Mouse (Mus musculus): Measurements from ENCODE around the gene Fam160a1. TPM values are rescaled to one million over a fixed set of nuclear protein-coding genes. Genes with fewer than 3 reads are reported as not detected.

Fam160a1 gene
- polyA plus RNA-seq, 1 experiment from 2014 or later = 5.1 TPM

DNA sequence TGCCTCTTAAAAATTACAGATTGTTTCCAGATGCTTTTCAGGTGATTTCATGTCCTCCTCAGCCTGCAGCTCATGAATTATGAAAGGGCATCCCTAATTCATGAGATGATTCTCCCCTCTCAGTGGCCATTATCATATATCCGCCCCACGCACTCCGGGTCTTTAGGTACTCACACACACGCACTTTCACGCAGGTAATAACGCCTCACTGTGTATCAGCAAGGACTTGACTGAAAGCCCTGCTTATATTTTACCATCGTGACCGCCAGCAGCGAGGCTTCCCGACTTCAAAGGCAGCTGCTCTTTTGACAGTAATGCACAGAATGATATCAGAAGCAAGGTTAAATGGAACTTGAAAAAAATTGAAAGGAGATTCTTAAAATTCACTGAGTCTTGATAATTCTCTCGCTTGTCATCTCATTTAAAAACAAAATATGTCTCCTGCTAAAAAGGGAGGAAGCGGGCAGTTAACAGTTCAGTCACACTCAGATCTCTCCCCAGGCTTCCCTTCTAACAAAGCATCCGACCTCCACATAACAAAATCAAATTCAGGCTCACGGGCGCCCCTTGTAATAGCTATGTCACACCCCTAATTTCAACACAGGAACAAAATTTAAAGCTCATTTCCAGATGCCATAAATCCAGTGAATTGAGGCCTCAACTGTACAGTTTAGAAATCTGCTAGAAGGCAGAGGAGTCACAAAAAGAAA lies 3.9 kb upstream of the Fam160a1 start:
- no peak overlapping the region for H3K4me2 ChIP-seq
- no peak for ATAC-seq (replicated peaks; ENCODE audit: low FRiP score)
- no peak overlapping the region for H3K4me3 ChIP-seq (replicated peaks)
- H3K27ac ChIP-seq = no peak overlapping the region
- no peaks in the 10 kb centered on the region for H3K9me3 ChIP-seq (replicated peaks)
- H3K4me1 ChIP-seq = peaks cover 5% of the 10 kb centered on the region; the same call in 1 of the 2 replicates
- no peak overlapping the region for H3K9ac ChIP-seq
- H3K36me3 ChIP-seq = no peaks in the 10 kb centered on the region
- 57% methylated on average over 15 of the region's 15 CpGs for WGBS
- no peaks in the 10 kb centered on the region for H3K27me3 ChIP-seq

DNA sequence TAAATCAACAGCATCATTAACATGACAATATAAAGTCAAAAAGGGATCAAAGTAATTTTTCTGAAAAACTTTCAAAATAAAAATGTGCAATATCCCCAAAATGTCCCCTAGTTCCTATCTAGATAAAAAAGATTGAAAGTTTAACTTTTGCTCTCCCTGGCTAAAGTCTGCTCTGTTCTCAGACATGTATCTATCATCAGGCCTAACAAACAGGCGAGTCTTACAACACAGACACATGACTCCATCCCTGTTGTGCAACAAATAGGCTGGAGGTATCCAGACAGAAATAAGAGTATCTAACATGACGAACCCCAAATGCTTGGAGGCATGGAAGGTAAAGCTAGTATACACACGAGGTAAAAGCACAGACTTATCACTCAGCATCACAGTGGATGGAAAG lies 2.2 kb upstream of the Fam160a1 start:
- H3K36me3 ChIP-seq = no peaks in the 10 kb centered on the region
- no peak overlapping the region for H3K9ac ChIP-seq
- 83% methylated on average over 3 of the region's 3 CpGs for WGBS
- H3K4me3 ChIP-seq (replicated peaks) = no peak overlapping the region
- ATAC-seq (replicated peaks; ENCODE audit: low FRiP score) = no peak
- H3K9me3 ChIP-seq (replicated peaks) = no peaks in the 10 kb centered on the region
- no peak overlapping the region for H3K4me2 ChIP-seq
- no peaks in the 10 kb centered on the region for H3K27me3 ChIP-seq
- no peak overlapping the region for H3K27ac ChIP-seq
- H3K4me1 ChIP-seq = peaks cover 5% of the 10 kb centered on the region

DNA sequence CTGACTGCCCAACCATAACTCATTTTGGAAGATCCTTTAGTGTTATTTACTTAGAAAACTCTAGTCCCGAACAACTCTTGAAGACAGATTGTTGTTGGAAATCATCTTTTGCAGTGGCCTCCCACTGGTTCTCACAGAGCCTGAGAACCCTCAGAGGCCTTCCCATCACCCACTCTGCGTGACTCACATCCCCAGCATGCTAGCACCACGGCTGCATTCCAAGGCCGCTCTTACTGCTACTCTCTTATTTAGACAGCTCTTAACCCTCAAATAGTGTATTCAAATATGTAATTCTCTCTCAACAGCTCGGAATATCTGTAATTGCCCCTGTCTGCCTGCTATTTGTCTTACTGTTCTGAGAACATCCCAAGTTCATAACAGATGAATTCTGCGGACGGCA lies 2.9 kb downstream of the Fam160a1 start:
- no peak for ATAC-seq (replicated peaks; ENCODE audit: low FRiP score)
- 63% methylated on average over 7 of the region's 7 CpGs for WGBS

DNA sequence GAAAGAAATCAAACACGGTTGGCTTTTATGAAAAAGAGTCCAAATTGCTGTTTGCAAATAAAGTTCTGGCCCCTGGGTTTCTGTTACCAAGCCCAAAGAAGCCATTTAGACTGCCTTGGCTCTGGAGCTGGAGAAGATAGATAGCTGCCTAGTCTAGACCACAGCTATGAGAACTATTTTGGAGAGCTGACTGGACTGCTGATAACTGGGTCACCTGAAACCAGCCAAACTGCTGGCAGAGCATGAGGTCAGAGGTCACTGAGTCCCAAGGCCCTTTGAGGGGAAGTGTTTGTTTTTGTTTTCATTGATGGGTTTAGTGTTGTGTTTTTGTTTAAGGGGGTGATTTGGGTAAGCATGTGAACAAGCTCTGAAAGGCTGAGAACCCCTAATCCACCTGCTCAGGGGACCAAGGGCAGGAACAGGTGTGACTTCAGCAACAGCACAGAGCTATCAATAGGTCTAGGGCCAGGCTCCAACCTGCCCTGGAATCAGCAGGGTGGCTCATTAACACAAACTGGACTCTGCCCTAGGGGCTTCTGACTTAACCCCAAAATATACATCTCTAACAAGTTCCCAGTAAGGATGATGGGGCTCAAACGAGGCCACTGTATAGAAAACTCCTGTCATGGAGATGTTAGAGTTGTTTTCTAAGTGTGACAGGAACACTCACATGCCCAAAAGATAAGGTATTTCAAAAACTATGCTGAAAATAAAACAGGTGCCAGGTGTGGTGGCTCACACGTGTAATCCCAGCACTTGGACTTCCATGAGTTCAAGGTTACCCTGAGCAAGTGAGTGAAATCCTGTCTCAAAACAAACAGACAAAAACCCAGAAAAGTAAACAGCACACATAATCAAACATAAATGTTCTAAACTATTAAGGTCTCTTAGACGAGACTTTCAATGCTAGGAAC lies 3.7 kb downstream of the Fam160a1 start:
- 52% methylated on average over 4 of the region's 4 CpGs for WGBS
- Histone ChIP-seq H3K9me3 (replicated peaks) (no peaks in the 10 kb centered on the region), H3K4me3 (replicated peaks) (no peak overlapping the region), H3K36me3 (no peaks in the 10 kb centered on the region), H3K27me3 (no peaks in the 10 kb centered on the region), H3K9ac (no peak overlapping the region), H3K27ac (no peak overlapping the region), H3K4me2 (no peak overlapping the region), H3K4me1 (peaks cover 11% of the 10 kb centered on the region)
- ATAC-seq (replicated peaks; ENCODE audit: low FRiP score) = no peak

More for the DNA sequence above, 2.9 kb downstream of the Fam160a1 start:
- H3K4me3 ChIP-seq (replicated peaks) = no peak overlapping the region
- H3K4me1 ChIP-seq = peaks cover 11% of the 10 kb centered on the region
- no peak overlapping the region for H3K27ac ChIP-seq
- no peak overlapping the region for H3K9ac ChIP-seq
- H3K27me3 ChIP-seq = no peaks in the 10 kb centered on the region
- no peak overlapping the region for H3K4me2 ChIP-seq
- H3K9me3 ChIP-seq (replicated peaks) = no peaks in the 10 kb centered on the region
- no peaks in the 10 kb centered on the region for H3K36me3 ChIP-seq

DNA sequence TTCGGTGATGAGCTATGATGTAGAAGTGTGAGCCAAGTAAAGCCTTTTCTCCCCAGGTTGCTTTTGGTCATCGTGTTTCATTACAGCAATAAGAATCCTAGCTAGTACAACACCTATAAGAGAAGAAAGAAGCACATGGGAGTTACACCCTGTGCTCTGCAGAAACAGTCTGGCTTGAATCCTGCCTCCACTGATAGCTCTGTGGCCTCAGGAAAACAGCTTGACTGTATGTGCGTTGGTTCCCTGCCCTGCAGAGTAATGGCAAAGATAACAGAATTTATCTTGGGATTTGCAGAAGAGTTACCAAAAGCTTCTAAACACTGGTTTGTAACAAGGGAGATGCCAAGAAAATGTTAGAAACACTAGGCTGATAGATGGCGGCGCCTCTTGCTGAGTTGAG lies 5.1 kb downstream of the Fam160a1 start:
- Histone ChIP-seq H3K9me3 (replicated peaks) (no peaks in the 10 kb centered on the region), H3K4me2 (no peak overlapping the region), H3K27me3 (no peaks in the 10 kb centered on the region), H3K36me3 (no peaks in the 10 kb centered on the region), H3K27ac (no peak overlapping the region), H3K4me3 (replicated peaks) (no peak overlapping the region), H3K9ac (no peak overlapping the region), H3K4me1 (peaks cover 11% of the 10 kb centered on the region)
- WGBS = 93% methylated on average over 5 of the region's 5 CpGs
- ATAC-seq (replicated peaks; ENCODE audit: low FRiP score) = no peak

DNA sequence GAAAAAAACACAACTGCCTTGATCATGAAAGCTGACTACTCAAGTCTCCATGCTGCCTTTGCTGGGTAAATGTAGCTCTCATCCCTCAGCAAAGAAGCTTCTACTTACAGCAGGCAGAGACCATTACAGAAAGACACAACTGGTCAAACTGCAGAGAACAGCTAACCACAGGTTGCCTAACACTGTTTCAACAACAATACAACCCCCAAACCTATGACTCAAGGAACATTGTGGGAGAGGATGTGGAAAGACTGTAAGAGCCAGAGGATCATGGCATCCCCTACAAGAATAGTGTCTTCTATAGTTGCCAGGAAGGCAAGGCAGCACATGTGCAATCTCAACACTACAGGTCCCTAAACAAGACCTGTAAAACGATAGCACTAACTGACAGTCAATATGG lies 23.9 kb downstream of the Fam160a1 start:
- H3K27me3 ChIP-seq = no peaks in the 10 kb centered on the region
- H3K27ac ChIP-seq = no peak overlapping the region
- H3K9me3 ChIP-seq (replicated peaks) = no peaks in the 10 kb centered on the region
- no peak overlapping the region for H3K4me3 ChIP-seq (replicated peaks)
- WGBS = 34% methylated on average over 1 of the region's 1 CpGs
- no peak overlapping the region for H3K4me2 ChIP-seq
- no peaks in the 10 kb centered on the region for H3K36me3 ChIP-seq
- peaks cover 4% of the 10 kb centered on the region; the same call in 1 of the 2 replicates for H3K4me1 ChIP-seq
- H3K9ac ChIP-seq = no peak overlapping the region
- ATAC-seq (replicated peaks; ENCODE audit: low FRiP score) = no peak

DNA sequence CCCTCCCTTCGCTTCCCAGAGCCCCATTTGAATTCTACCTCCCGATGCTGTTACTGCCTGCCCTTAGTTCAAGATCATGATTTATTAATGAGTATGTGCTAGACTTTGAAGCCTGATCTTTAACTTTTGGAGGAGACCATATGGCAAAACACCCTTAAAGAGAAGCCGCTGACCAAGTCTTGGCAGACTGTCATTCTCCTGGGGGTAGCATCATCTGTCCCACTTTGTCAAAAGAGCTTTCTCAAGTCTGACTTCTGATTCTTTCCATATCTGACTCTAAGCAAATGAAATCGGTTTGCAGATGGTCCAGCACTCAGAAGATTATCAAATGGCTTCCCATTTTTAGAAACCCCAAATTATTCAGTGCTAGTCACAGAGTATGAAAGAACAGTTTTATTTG lies 27.3 kb downstream of the Fam160a1 start:
- Histone ChIP-seq H3K9me3 (replicated peaks) (no peaks in the 10 kb centered on the region), H3K4me2 (no peak overlapping the region), H3K27me3 (no peaks in the 10 kb centered on the region), H3K9ac (no peak overlapping the region), H3K36me3 (no peaks in the 10 kb centered on the region), H3K4me3 (replicated peaks) (no peak overlapping the region), H3K4me1 (peaks cover 15% of the 10 kb centered on the region; the same call in 1 of the 2 replicates), H3K27ac (no peak overlapping the region)
- ATAC-seq (replicated peaks; ENCODE audit: low FRiP score) = no peak
- WGBS = 45% methylated on average over 4 of the region's 4 CpGs

DNA sequence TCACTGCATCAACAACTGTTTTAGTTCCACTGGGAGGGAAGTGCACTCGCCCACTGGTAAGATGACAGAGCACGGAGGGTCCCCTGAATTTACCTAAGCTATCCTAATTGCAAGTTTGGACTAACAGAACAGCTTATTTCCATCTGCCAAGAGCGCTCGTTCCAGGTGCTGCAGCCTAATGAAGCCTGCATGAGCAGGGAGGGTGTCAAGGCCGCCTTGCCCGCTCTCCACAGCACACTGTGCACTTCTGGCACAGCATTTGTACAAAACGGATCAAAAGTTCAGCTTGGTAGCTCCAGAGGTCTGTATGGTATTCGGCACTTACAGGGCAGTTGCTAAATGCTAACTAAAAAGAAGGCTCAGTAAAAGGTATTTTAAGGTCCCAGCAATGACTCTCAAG lies 30.6 kb downstream of the Fam160a1 start:
- Histone ChIP-seq H3K9ac (no peak overlapping the region), H3K27ac (no peak overlapping the region)

DNA sequence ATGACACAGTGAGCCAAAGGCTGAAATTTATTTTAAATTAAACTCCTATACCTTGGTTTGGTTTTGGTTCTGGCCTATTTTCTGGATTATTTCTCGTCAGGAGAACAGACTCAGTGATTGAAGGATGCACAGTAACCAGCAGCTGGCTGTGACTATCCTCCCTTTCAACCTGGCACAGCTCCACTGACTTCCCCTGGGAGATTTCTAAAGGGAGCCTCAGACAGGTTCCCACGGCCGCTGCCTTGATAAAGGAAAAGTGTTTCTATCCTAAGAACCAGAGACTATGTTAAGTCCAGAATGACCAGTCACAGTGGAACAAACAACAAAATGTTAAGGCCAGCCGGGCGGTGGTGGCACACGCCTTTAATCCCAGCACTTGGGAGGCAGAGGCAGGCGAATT lies 36.2 kb downstream of the Fam160a1 start:
- Histone ChIP-seq H3K4me3 (replicated peaks) (no peak overlapping the region), H3K27me3 (no peaks in the 10 kb centered on the region), H3K36me3 (no peaks in the 10 kb centered on the region), H3K4me1 (peaks cover 13% of the 10 kb centered on the region; the same call in 1 of the 2 replicates), H3K27ac (no peak overlapping the region), H3K4me2 (no peak overlapping the region), H3K9ac (no peak overlapping the region), H3K9me3 (replicated peaks) (no peaks in the 10 kb centered on the region)
- ATAC-seq (replicated peaks; ENCODE audit: low FRiP score) = no peak
- 73% methylated on average over 7 of the region's 7 CpGs for WGBS

More for the DNA sequence above, 30.6 kb downstream of the Fam160a1 start:
- Histone ChIP-seq H3K4me3 (replicated peaks) (no peak overlapping the region), H3K27me3 (no peaks in the 10 kb centered on the region), H3K4me1 (peaks cover 15% of the 10 kb centered on the region; the same call in 1 of the 2 replicates), H3K9me3 (replicated peaks) (no peaks in the 10 kb centered on the region), H3K4me2 (no peak overlapping the region), H3K36me3 (no peaks in the 10 kb centered on the region)
- no peak for ATAC-seq (replicated peaks; ENCODE audit: low FRiP score)
- WGBS = 57% methylated on average over 8 of the region's 8 CpGs

DNA sequence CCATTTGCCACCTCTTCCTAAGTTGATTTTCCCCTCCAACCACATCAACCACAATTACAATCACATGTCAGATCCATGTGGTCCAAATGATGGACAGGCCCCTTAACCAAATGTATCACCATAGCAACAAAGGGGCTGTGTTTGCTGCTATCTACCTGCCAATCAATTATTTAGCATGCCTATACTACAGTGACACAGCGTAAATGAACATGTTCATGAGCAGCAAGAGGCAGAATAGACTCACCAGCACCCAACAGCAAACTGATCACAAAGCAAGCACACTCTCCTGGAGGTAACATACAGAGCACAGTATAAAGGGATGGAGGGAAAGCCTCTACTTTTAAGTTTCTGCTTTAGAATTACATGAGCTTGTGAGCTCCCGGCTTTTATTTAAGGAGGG lies 36.8 kb downstream of the Fam160a1 start:
- Histone ChIP-seq H3K36me3 (no peaks in the 10 kb centered on the region), H3K9me3 (replicated peaks) (no peaks in the 10 kb centered on the region), H3K4me3 (replicated peaks) (no peak overlapping the region), H3K4me2 (no peak overlapping the region), H3K9ac (no peak overlapping the region), H3K4me1 (peaks cover 13% of the 10 kb centered on the region; the same call in 1 of the 2 replicates), H3K27me3 (no peaks in the 10 kb centered on the region), H3K27ac (no peak overlapping the region)
- 58% methylated on average over 2 of the region's 2 CpGs for WGBS
- ATAC-seq (replicated peaks; ENCODE audit: low FRiP score) = no peak

DNA sequence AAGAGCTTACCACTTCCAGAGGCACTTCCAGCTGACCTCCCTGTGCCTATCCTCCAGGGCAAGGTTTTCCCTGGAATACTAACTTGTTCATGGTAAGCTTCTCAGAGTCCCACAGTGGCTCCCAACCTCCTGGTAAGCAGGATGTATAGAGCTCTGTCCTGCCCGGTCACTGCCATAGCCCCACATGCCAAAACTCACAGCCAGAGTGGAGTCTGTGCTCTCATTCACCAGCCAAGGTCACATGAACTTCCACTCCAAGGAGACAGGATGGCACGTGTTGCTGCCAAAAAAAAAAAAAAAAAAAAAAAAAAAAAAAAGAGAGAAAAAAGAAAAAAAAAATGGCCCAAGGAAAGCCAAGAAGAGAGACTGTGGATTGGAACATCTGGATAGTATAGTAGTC lies 39.2 kb downstream of the Fam160a1 start:
- Histone ChIP-seq H3K4me3 (replicated peaks) (no peak overlapping the region), H3K4me2 (no peak overlapping the region), H3K27me3 (no peaks in the 10 kb centered on the region), H3K36me3 (no peaks in the 10 kb centered on the region), H3K4me1 (peaks cover 13% of the 10 kb centered on the region; the same call in 1 of the 2 replicates), H3K9ac (no peak overlapping the region), H3K9me3 (replicated peaks) (no peaks in the 10 kb centered on the region), H3K27ac (no peak overlapping the region)
- WGBS = 70% methylated on average over 2 of the region's 2 CpGs
- ATAC-seq (replicated peaks; ENCODE audit: low FRiP score) = no peak

DNA sequence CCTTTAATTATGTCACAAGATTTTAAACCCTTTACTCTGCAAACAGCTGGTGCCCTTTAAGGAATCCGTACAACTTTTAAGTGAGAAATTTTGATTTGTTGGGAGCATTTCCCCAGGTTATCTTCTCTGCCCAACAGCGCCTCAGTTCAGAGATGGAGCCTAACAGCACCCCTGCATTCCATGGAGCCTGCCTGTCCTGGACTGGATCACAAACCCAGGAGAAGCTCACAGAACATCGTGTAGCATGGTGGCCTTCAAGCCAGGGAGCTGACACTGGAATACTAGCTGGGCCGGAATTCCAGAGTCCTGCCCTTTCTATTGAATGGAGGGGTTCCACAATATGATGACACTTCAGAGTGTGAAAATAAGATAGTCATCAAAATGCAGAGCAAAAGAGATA lies 39.7 kb downstream of the Fam160a1 start:
- no peak for ATAC-seq (replicated peaks; ENCODE audit: low FRiP score)
- H3K27ac ChIP-seq = peak overlapping the region; percentile 62; the same call in 1 of the 2 replicates

More for the DNA sequence above, 39.7 kb downstream of the Fam160a1 start:
- Histone ChIP-seq H3K9me3 (replicated peaks) (no peaks in the 10 kb centered on the region), H3K27me3 (no peaks in the 10 kb centered on the region), H3K4me1 (peaks cover 13% of the 10 kb centered on the region; the same call in 1 of the 2 replicates), H3K9ac (no peak overlapping the region), H3K4me3 (replicated peaks) (peak overlapping the region; percentile 25; the same call in 1 of the 2 replicates), H3K4me2 (peak overlapping the region; percentile 50), H3K36me3 (no peaks in the 10 kb centered on the region)
- 75% methylated on average over 4 of the region's 4 CpGs for WGBS
